Mouse (Mus musculus): ENCODE measurements around the gene Crcp. TPM values are rescaled to one million over a fixed set of nuclear protein-coding genes. Genes with fewer than 3 reads are reported as not detected.
A peak's percentile ranks its signal among the peaks of the same experiment; 100 is the strongest.

Crcp gene
- polyA plus RNA-seq, 1 experiment from 2014 or later = 41.6 TPM

DNA sequence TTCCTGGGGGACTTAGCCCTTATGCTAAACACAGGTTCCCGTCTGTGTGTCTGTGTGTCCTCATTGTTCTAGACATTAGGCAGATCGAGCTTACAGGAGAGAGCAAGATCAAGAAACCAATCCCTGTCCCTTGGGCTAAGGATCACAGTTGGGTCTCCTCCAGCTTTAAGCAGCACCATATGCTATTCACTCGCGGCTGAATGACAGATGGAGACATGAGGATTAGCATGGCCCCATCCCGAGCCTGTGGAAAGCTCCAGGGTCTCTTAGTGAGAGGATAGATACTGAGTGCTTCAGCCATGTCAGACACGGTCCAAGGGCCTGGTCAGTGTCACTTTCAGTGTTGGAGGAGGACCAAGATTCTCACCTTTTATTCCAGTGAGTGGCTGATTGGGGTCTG lies 21.3 kb downstream of the Crcp start:
- no peak for ATAC-seq
- Histone ChIP-seq H3K4me2 (replicated peaks; ENCODE audit: low read depth) (no peak overlapping the region), H3K27me3 (replicated peaks; ENCODE audit: control insufficient read depth, insufficient read depth, low read length) (no peaks in the 10 kb centered on the region), H3K9me3 (ENCODE audit: control insufficient read depth) (no peaks in the 10 kb centered on the region), H3K27ac (ENCODE audit: low read depth, low read length) (no peak overlapping the region), H3K4me1 (replicated peaks; ENCODE audit: control insufficient read depth, insufficient read depth, low read length) (no peaks in the 10 kb centered on the region), H3K9ac (ENCODE audit: low read depth, low read length) (no peak overlapping the region), H3K36me3 (ENCODE audit: control insufficient read depth, insufficient read depth) (peaks cover 60% of the 10 kb centered on the region), H3K4me3 (ENCODE audit: low read depth, low read length) (no peak overlapping the region)
- no peak for TF ChIP-seq CTCF (IDR thresholded peaks at IDR 0.05; ENCODE audit: low read depth)
- 59% methylated on average over 6 of the region's 6 CpGs for whole genome bisulfite sequencing

DNA sequence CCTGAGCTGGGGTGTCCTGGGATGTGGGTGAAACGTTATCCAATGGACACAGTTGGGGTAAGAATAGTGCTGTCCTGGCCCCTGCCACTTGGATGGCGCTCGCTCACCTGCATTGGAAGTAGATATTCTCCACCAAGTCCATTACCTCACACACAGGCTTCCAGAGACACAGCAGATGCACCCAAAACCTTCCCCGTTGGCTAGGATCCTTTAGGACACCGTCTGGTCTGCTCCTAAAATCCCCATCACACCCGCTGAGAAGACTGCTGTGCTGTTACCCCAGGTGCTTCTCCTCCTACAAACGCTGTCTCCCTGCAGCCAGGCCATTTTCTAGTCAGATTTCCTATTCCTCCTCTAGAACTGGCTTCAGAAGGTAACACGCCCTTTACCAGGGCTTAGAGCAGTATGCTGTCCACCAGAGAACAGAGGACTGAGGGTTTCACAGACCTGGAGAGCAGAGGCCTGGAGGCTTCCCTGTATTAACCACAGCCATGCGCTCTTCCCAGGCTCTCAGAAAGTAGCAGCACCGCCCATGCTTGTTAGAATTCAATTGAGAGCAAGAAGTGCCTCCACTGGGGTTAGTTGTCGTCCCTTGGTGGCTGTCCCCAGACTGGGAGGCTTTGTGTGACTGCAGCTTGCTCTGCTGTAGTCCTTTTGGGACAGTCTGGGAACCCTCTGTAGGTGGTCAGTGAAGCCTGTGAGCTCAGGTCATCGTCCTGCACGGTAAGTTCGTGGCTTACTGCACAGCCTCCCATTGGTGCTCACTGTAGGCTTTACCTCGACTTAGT lies 22.2 kb downstream of the Crcp start:
- Histone ChIP-seq H3K9me3 (ENCODE audit: control insufficient read depth) (no peaks in the 10 kb centered on the region), H3K27ac (ENCODE audit: low read depth, low read length) (no peak overlapping the region), H3K4me3 (ENCODE audit: low read depth, low read length) (no peak overlapping the region), H3K36me3 (ENCODE audit: control insufficient read depth, insufficient read depth) (peaks cover 53% of the 10 kb centered on the region), H3K4me1 (replicated peaks; ENCODE audit: control insufficient read depth, insufficient read depth, low read length) (no peaks in the 10 kb centered on the region), H3K27me3 (replicated peaks; ENCODE audit: control insufficient read depth, insufficient read depth, low read length) (no peaks in the 10 kb centered on the region), H3K9ac (ENCODE audit: low read depth, low read length) (no peak overlapping the region), H3K4me2 (replicated peaks; ENCODE audit: low read depth) (no peak overlapping the region)
- ATAC-seq = no peak
- TF ChIP-seq CTCF (IDR thresholded peaks at IDR 0.05; ENCODE audit: low read depth) = no peak
- 91% methylated on average over 15 of the region's 15 CpGs for WGBS

DNA sequence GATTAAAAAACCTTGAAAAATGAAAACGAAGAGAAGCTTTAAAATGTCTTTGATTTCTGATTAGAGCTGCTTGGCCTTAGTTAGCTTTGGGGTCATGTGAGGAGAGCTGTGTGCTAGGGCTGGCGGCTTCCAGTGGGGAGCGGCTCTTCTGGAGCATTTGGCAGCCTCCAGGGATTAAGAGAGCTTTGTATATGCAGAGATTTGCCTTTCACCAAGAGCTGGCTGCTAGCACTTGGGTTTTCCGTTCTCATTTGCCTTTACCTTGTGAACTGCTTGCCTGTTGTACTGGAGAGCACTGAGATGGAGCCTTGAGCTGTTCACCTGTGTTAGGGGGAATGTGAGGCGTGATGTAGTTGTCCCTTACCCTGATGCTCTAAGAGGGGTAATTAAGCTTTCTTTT lies 23.4 kb downstream of the Crcp start:
- H3K9ac ChIP-seq (ENCODE audit: low read depth, low read length) = no peak overlapping the region
- peaks cover 42% of the 10 kb centered on the region for H3K36me3 ChIP-seq (ENCODE audit: control insufficient read depth, insufficient read depth)
- no peaks in the 10 kb centered on the region for H3K27me3 ChIP-seq (replicated peaks; ENCODE audit: control insufficient read depth, insufficient read depth, low read length)
- no peak overlapping the region for H3K4me2 ChIP-seq (replicated peaks; ENCODE audit: low read depth)
- H3K27ac ChIP-seq (ENCODE audit: low read depth, low read length) = no peak overlapping the region
- no peak overlapping the region for H3K4me3 ChIP-seq (ENCODE audit: low read depth, low read length)
- ATAC-seq = no peak
- TF ChIP-seq CTCF (IDR thresholded peaks at IDR 0.05; ENCODE audit: low read depth) = no peak
- no peaks in the 10 kb centered on the region for H3K4me1 ChIP-seq (replicated peaks; ENCODE audit: control insufficient read depth, insufficient read depth, low read length)
- H3K9me3 ChIP-seq (ENCODE audit: control insufficient read depth) = no peaks in the 10 kb centered on the region
- WGBS = 81% methylated on average over 5 of the region's 5 CpGs

DNA sequence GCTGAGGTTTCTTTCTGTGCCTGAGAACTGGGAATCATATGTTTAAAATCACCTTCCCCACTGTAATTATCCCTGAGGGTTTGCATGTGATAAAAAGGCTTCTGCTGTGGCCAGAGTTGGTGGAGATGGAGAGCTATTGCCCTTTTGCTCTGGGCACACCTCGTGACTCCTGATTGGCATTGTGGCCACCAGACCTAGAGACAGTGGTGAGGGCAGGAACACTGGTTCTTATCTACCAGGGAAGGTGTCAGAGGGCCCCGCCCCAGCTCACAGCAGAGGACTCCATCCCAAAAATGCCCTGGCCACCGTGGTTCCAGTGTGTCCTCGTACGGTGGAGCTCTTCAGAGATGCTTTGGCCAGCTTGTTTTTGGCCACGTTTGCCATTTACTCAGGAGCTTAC lies 23.9 kb downstream of the Crcp start:
- H3K4me2 ChIP-seq (replicated peaks; ENCODE audit: low read depth) = no peak overlapping the region
- H3K4me1 ChIP-seq (replicated peaks; ENCODE audit: control insufficient read depth, insufficient read depth, low read length) = no peaks in the 10 kb centered on the region
- 0 out of 2 replicates have a peak overlapping the region, but pooled peaks have one; percentile 7 for H3K9ac ChIP-seq (ENCODE audit: low read depth, low read length)
- H3K36me3 ChIP-seq (ENCODE audit: control insufficient read depth, insufficient read depth) = peaks cover 42% of the 10 kb centered on the region
- 89% methylated on average over 6 of the region's 6 CpGs for WGBS
- TF ChIP-seq CTCF (IDR thresholded peaks at IDR 0.05; ENCODE audit: low read depth) = no peak
- H3K27me3 ChIP-seq (replicated peaks; ENCODE audit: control insufficient read depth, insufficient read depth, low read length) = no peaks in the 10 kb centered on the region
- ATAC-seq = no peak
- H3K9me3 ChIP-seq (ENCODE audit: control insufficient read depth) = no peaks in the 10 kb centered on the region
- H3K4me3 ChIP-seq (ENCODE audit: low read depth, low read length) = no peak overlapping the region
- H3K27ac ChIP-seq (ENCODE audit: low read depth, low read length) = no peak overlapping the region

DNA sequence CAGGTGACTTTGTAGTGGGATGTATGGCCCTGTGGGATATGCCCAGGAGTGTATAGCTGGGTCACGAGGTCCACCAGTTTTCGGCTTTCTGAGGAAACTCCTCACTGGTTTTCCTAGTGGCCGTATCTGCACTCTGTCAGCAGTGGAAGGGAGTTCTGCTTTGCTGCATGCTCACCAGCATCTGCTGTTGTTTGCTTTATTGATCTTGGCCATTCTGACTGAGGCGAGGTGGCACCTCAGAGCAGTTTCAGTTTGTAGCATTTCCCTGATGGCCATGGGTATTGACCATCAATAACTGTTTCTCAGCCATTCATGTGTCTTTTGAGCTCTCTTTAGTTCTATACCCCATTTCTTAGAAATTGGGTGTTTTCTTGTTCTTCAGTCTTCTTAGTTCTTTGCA lies 26.6 kb downstream of the Crcp start:
- TF ChIP-seq CTCF (IDR thresholded peaks at IDR 0.05; ENCODE audit: low read depth) = no peak
- Histone ChIP-seq H3K4me3 (ENCODE audit: low read depth, low read length) (no peak overlapping the region), H3K27me3 (replicated peaks; ENCODE audit: control insufficient read depth, insufficient read depth, low read length) (no peaks in the 10 kb centered on the region), H3K27ac (ENCODE audit: low read depth, low read length) (no peak overlapping the region), H3K9me3 (ENCODE audit: control insufficient read depth) (no peaks in the 10 kb centered on the region), H3K4me1 (replicated peaks; ENCODE audit: control insufficient read depth, insufficient read depth, low read length) (no peaks in the 10 kb centered on the region), H3K4me2 (replicated peaks; ENCODE audit: low read depth) (no peak overlapping the region), H3K36me3 (ENCODE audit: control insufficient read depth, insufficient read depth) (peaks cover 39% of the 10 kb centered on the region), H3K9ac (ENCODE audit: low read depth, low read length) (no peak overlapping the region)
- no peak for ATAC-seq
- WGBS = 79% methylated on average over 4 of the region's 4 CpGs

DNA sequence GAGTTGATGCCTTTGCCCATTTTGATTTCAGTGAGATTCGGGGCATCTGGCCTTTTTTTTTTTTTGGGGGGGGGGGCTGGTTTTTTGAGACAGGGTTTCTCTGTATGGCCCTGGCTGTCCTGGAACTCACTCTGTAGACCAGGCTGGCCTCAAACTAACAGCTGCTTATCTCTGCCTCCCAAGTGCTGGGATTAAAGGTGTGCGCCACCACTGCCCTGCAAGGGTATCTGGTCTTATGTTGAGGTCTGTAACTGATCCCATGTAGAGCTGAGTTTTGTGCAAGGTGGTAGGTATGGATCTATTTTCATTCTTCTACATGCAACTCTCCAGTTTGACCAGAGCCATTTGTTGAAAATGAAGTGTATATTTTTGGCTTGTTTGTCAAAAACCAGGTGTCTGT lies 27.2 kb downstream of the Crcp start:
- ATAC-seq = no peak
- Histone ChIP-seq H3K27ac (ENCODE audit: low read depth, low read length) (no peak overlapping the region), H3K4me2 (replicated peaks; ENCODE audit: low read depth) (no peak overlapping the region), H3K4me1 (replicated peaks; ENCODE audit: control insufficient read depth, insufficient read depth, low read length) (no peaks in the 10 kb centered on the region), H3K9ac (ENCODE audit: low read depth, low read length) (no peak overlapping the region), H3K4me3 (ENCODE audit: low read depth, low read length) (no peak overlapping the region), H3K9me3 (ENCODE audit: control insufficient read depth) (no peaks in the 10 kb centered on the region), H3K27me3 (replicated peaks; ENCODE audit: control insufficient read depth, insufficient read depth, low read length) (no peaks in the 10 kb centered on the region), H3K36me3 (ENCODE audit: control insufficient read depth, insufficient read depth) (peaks cover 35% of the 10 kb centered on the region; the same call in 1 of the 2 replicates)
- TF ChIP-seq CTCF (IDR thresholded peaks at IDR 0.05; ENCODE audit: low read depth) = no peak
- 94% methylated on average over 2 of the region's 2 CpGs for WGBS
